Mouse (Mus musculus) liver, embryonic 16.5 days (tissue): ENCODE results near the gene Cdkn2d. TPM values are rescaled to one million over a fixed set of nuclear protein-coding genes. Genes with fewer than 3 reads are reported as not detected.
A peak's percentile ranks its signal among the peaks of the same experiment; 100 is the strongest.
"Not testable (repeated sequence)": the region's sequence is repeated elsewhere in the genome, so short reads cannot be mapped to it uniquely, and the experiment has no call there.

Experiments used
- ATAC-seq: fragments of 200-750 bp; cut with Nextera tagmentation; 2 replicates; pipeline ENCODE4 v1.8.0; 2017; ENCODE audit warnings: low read depth, mild to moderate bottlenecking, moderate number of reproducible peaks, moderate library complexity
- H3K27ac ChIP-seq: fragments of 300-500 bp; sonication (generic); 2 replicates; pipeline ENCODE4 v1.5.1; 2014; ENCODE audit warnings: mild to moderate bottlenecking, low read length
- H3K27me3 ChIP-seq: fragments of 300-500 bp; sonication (generic); 2 replicates; pipeline ENCODE4 v1.6.1; 2014; ENCODE audit warnings: low read depth, low read length, mixed read lengths; ENCODE audit not compliant: control insufficient read depth, insufficient read depth
- H3K36me3 ChIP-seq: fragments of 300-500 bp; sonication (generic); 2 replicates; pipeline ENCODE4 v1.6.1; 2014; ENCODE audit warnings: mild to moderate bottlenecking; ENCODE audit not compliant: control insufficient read depth, insufficient read depth
- H3K4me1 ChIP-seq: fragments of 300-500 bp; sonication (generic); 2 replicates; pipeline ENCODE4 v1.6.1; 2014; ENCODE audit warnings: low read depth, low read length, mixed read lengths; ENCODE audit not compliant: control insufficient read depth
- H3K4me2 ChIP-seq: fragments of 300-500 bp; sonication (generic); 2 replicates; pipeline ENCODE4 v1.6.1; 2014; ENCODE audit warnings: low read depth, low read length, mixed read lengths
- H3K4me3 ChIP-seq: fragments of 300-500 bp; sonication (generic); 2 replicates; pipeline ENCODE4 v1.5.1; 2014; ENCODE audit warnings: low read depth, mild to moderate bottlenecking, low read length
- H3K9ac ChIP-seq: fragments of 300-500 bp; sonication (generic); 2 replicates; pipeline ENCODE4 v1.6.1; 2014; ENCODE audit warnings: low read depth, low read length
- H3K9me3 ChIP-seq: fragments of 300-500 bp; sonication (generic); replicated peaks from 2 replicates; pipeline ENCODE4 v1.6.1; 2016; ENCODE audit warnings: low read length; ENCODE audit not compliant: control insufficient read depth
- WGBS: fragments of 180-500 bp; shearing (Covaris S2); extraction: QIAGEN DNeasy Blood & Tissue Kit; methylation state at CpG from one replicate; pipeline ENCODE4 v1.1.7; 2014; ENCODE audit not compliant: insufficient replicate concordance; 5-methylcytosine and 5-hydroxymethylcytosine counted together
- polyA plus RNA-seq: library from polyadenylated mRNA; unstranded; fragments of >200 nt; fragmentation: Nextera tagmentation; extraction: Ambion mirVana; gene quantifications from 2 replicates; pipeline ENCODE4 v1.2.1, GENCODE M21; 2015

Gene Cdkn2d
- polyA plus RNA-seq, 1 experiment from 2014 or later, result 120 TPM

- no peak for ATAC-seq
- H3K4me1 ChIP-seq, result peaks cover 22% of the 10 kb centered on the region
- 48% methylated on average over 7 of the region's 7 CpGs for WGBS
- no peak overlapping the region for H3K4me3 ChIP-seq
- no peak overlapping the region for H3K4me2 ChIP-seq
- no peak overlapping the region for H3K9ac ChIP-seq
- H3K27ac ChIP-seq, result no peak overlapping the region
- no peaks in the 10 kb centered on the region for H3K9me3 ChIP-seq
- no peaks in the 10 kb centered on the region for H3K36me3 ChIP-seq
- peaks cover 15% of the 10 kb centered on the region for H3K27me3 ChIP-seq
Measured at GRCm38 (mm10) chr9:21311695-21312094, 20.5 kb upstream of the Cdkn2d start.

- ATAC-seq, result no peak
- no peak overlapping the region for H3K9ac ChIP-seq
- H3K27ac ChIP-seq, result no peak overlapping the region
- no peak overlapping the region for H3K4me2 ChIP-seq
- no peaks in the 10 kb centered on the region for H3K36me3 ChIP-seq
- peaks cover 6% of the 10 kb centered on the region for H3K4me1 ChIP-seq
- H3K27me3 ChIP-seq, result peaks cover 15% of the 10 kb centered on the region
- no peaks in the 10 kb centered on the region for H3K9me3 ChIP-seq
- WGBS, result 64% methylated on average over 15 of the region's 15 CpGs
- no peak overlapping the region for H3K4me3 ChIP-seq
Measured at GRCm38 (mm10) chr9:21309150-21309741, 18.0 kb upstream of the Cdkn2d start.

- WGBS, result 62% methylated on average over 7 of the region's 7 CpGs
- Histone ChIP-seq H3K4me2 (no peak overlapping the region), H3K4me1 (no peaks in the 10 kb centered on the region), H3K27ac (no peak overlapping the region), H3K36me3 (no peaks in the 10 kb centered on the region), H3K27me3 (no peaks in the 10 kb centered on the region), H3K4me3 (no peak overlapping the region), H3K9ac (no peak overlapping the region), H3K9me3 (no peaks in the 10 kb centered on the region)
- no peak for ATAC-seq
Measured at GRCm38 (mm10) chr9:21305065-21305464, 13.9 kb upstream of the Cdkn2d start.

GRCm38 (mm10) chr9:21299014-21299413 lies 7.8 kb upstream of the Cdkn2d start:
- 76% methylated on average over 10 of the region's 10 CpGs for WGBS
- H3K9ac ChIP-seq, result no peak overlapping the region
- no peak for ATAC-seq
- H3K4me3 ChIP-seq, result no peak overlapping the region
- H3K27me3 ChIP-seq, result no peaks in the 10 kb centered on the region
- H3K4me2 ChIP-seq, result no peak overlapping the region
- no peaks in the 10 kb centered on the region for H3K36me3 ChIP-seq
- no peak overlapping the region for H3K27ac ChIP-seq
- no peaks in the 10 kb centered on the region for H3K9me3 ChIP-seq
- no peaks in the 10 kb centered on the region for H3K4me1 ChIP-seq

GRCm38 (mm10) chr9:21292271-21292670 lies 1.1 kb upstream of the Cdkn2d start:
- 68% methylated on average over 3 of the region's 3 CpGs for WGBS
- peak overlapping the region; percentile 82 for H3K9ac ChIP-seq
- H3K36me3 ChIP-seq, result peaks cover 10% of the 10 kb centered on the region; the same call in 1 of the 2 replicates
- no peaks in the 10 kb centered on the region for H3K27me3 ChIP-seq
- peaks cover 19% of the 10 kb centered on the region for H3K4me1 ChIP-seq
- peak overlapping the region; percentile 94 for H3K27ac ChIP-seq
- no peaks in the 10 kb centered on the region for H3K9me3 ChIP-seq
- H3K4me2 ChIP-seq, result peak overlapping the region; percentile 67
- H3K4me3 ChIP-seq, result peak overlapping the region; percentile 77
- ATAC-seq, result no peak

- peak overlapping the region; percentile 67 for H3K4me2 ChIP-seq
- H3K27me3 ChIP-seq, ATAC-seq, H3K9me3 ChIP-seq: not testable (repeated sequence)
- WGBS, result 11% methylated on average over 7 of the region's 7 CpGs
- H3K4me3 ChIP-seq, result peak overlapping the region; percentile 77
- H3K9ac ChIP-seq, result peak overlapping the region; percentile 82
- H3K4me1 ChIP-seq, result peaks cover 23% of the 10 kb centered on the region
- H3K27ac ChIP-seq, result peak overlapping the region; percentile 94
- H3K36me3 ChIP-seq, result peaks cover 10% of the 10 kb centered on the region; the same call in 1 of the 2 replicates
Measured at GRCm38 (mm10) chr9:21291868-21292267, 661 bp upstream of the Cdkn2d start.

GRCm38 (mm10) chr9:21290589-21290988 lies 618 bp downstream of the Cdkn2d start:
- Histone ChIP-seq H3K4me3 (peak overlapping the region; percentile 77), H3K36me3 (peaks cover 11% of the 10 kb centered on the region; the same call in 1 of the 2 replicates), H3K9me3 (no peaks in the 10 kb centered on the region), H3K4me1 (peaks cover 30% of the 10 kb centered on the region), H3K27me3 (no peaks in the 10 kb centered on the region), H3K9ac (peak overlapping the region; percentile 87), H3K4me2 (peak overlapping the region; percentile 80), H3K27ac (peak overlapping the region; percentile 94)
- WGBS, result 0% methylated on average over 20 of the region's 20 CpGs
- ATAC-seq, result peak; percentile 0; the same call in 1 of the 2 replicates

- Histone ChIP-seq H3K27me3 (no peaks in the 10 kb centered on the region), H3K4me1 (peaks cover 32% of the 10 kb centered on the region), H3K9me3 (no peaks in the 10 kb centered on the region), H3K9ac (peak overlapping the region; percentile 87), H3K4me2 (peak overlapping the region; percentile 80), H3K36me3 (peaks cover 21% of the 10 kb centered on the region), H3K4me3 (peak overlapping the region; percentile 77), H3K27ac (peak overlapping the region; percentile 94)
- 61% methylated on average over 2 of the region's 2 CpGs for WGBS
- ATAC-seq, result no peak
Measured at GRCm38 (mm10) chr9:21289337-21289671, 1.9 kb downstream of the Cdkn2d start.

GRCm38 (mm10) chr9:21288404-21289336 lies 2.5 kb downstream of the Cdkn2d start:
- Histone ChIP-seq H3K27ac (peak overlapping the region; percentile 94), H3K4me3 (peak overlapping the region; percentile 77), H3K36me3 (peaks cover 27% of the 10 kb centered on the region), H3K9ac (peak overlapping the region; percentile 87), H3K27me3 (no peaks in the 10 kb centered on the region), H3K9me3 (no peaks in the 10 kb centered on the region), H3K4me2 (peak overlapping the region; percentile 80), H3K4me1 (peaks cover 32% of the 10 kb centered on the region)
- WGBS, result 50% methylated on average over 13 of the region's 13 CpGs
- no peak for ATAC-seq
